Mouse (Mus musculus): ENCODE measurements around the gene Gria4.

DNA sequence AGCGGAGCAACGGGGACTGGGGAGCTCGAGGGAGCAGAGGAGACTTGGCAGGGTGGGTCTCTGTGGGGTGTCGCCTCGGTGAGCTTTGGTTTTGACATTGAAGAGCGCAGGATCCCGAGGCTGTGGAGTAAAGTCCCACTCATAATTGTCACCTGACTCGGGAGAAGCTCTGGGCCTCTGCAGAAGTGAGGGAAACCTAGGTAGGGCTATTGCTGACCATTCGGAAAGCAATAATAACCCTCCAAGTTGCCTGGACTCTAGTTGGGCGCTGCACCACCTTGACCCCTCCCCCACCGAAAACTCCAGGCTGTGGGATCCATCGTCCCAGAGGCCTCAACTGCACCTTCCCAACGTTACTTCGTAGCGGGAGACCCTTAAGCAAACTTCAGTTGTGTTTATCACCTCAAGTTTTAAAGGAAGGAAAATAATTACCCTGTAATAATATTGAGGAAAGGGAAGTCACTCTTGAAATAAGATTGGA is 419.4 kb downstream of the Gria4 start:
- no peak for TF ChIP-seq CTCF (IDR thresholded peaks at IDR 0.05; ENCODE audit: low read depth)
- TF ChIP-seq EP300 (IDR thresholded peaks at IDR 0.05; ENCODE audit: low read depth), result no peak

Data from liver, embryonic 14.5 days (tissue).